Mouse (Mus musculus) heart, postnatal 25 days (tissue): ENCODE measurements around the gene Phospho1. TPM values are rescaled to one million over a fixed set of nuclear protein-coding genes. Genes with fewer than 3 reads are reported as not detected.

Experiments
- DNase-seq: peaks from one replicate; pipeline ENCODE4 v3.0.0; 2022; ENCODE audit warnings: low spot score
- intact Hi-C: fragments of 180-260 bp; cut with DNase I; formaldehyde crosslinking; loops from one replicate; pipeline ENCODE4 v1.15.1; 2025
- total RNA-seq, 2 experiments: library from RNA; stranded (reverse); gene quantifications; 2 replicates each; pipeline ENCODE4 v1.2.3; 2021

Phospho1 gene
- total RNA-seq, 2 experiments from 2014 or later: 174 to 181 TPM

DNA sequence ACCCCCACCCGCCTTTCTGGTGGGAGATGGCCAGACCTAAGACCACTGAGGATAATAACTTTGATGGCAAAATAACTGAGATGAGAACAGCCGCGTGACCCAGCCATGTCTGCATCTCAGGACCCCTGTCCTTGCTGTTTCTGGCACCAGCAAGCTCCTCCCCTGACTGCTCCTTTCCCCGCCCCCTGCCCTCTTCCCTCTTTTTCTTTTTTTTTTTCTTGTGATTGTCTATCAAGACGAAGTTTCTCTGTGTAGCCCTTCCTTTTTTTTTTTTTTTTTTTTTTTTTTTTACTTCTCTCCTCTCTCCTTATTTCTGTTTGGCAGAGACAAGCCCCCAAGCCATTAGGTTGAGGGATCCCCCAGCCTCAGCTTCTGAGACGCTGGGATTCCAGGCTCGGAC is 13.5 kb upstream of the Phospho1 start:
- intact Hi-C loops: no loop called here
- DNase-seq: no peak

DNA sequence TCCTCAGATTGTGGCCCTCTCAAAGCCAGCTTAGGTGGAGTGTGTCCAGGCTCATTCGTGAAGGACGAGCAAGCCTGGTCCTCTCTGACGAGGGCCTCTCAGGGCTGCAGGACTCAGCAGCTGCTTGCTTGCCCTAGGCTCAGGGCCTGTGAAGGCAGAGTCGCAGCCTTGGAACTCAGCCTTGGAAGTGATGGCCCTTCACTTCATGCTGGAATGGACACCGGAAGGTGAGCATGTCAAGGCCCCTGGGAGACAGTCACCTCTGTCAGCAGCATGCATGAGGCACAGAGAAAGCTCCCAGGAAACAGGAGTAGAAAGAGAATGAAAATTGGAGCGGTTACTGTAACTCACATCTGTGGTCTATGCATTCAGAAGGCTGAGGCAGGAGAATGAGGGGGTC is 12.6 kb upstream of the Phospho1 start:
- DNase-seq: no peak
- intact Hi-C loops: no loop called here

DNA sequence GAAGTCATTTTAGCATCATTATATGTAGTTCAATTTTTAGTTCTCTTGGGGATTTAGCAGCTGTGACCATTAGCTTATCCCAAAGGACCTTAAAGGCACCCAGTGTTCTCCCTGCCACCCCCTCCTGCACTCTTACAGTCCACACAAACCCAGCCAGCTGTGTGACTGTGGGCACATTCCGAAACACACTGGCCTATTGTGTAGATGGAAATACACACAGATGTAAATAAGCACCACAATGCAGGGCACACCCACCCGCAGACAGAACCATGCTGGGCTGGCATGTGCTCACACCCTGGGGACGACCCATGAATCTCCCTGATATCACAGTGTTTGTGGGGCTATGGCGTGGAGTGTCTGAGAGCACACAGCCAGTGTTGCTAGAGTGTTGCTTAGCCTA is 12.1 kb upstream of the Phospho1 start:
- intact Hi-C loops: no loop called here
- DNase-seq: no peak

DNA sequence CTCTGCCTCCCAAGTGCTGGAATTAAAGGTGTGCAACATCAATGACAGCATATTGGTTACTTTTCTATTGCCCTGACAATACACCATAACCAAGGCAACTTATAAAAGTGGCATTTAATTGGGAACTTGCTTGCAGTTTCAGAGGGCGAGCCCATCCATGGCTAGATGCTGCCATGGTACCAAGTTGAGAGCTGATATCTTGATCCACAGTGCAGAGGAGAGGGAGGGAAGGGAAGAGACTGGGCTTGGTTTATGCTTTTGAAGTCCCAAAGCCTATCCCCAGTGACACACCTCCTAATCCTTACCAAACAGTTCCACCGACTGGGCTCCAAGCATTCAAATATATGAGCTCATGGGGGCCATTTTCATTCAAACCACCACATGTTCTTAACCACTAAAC is 10.2 kb upstream of the Phospho1 start:
- DNase-seq: no peak
- intact Hi-C loops: no loop called here

DNA sequence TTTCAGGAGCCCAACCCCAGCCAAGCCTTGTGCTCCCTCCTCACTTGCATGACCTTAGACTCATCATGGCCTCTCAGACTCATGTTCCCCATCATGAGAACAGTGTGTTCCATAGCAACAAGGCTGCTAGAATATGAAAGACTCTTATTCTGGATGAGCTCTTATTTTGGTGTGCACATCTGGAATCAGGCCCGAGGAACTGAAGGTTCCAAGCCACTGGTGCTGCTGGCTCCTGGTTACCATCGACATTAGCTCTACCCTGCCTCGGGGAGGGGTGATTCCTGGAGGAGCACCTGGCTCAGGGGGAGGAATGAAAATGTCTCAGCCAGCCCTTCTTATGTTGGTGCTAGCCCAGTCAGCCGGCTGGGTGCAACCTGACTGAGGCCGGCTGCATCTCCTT is 9.4 kb upstream of the Phospho1 start:
- DNase-seq: no peak
- intact Hi-C loops: no loop called here

DNA sequence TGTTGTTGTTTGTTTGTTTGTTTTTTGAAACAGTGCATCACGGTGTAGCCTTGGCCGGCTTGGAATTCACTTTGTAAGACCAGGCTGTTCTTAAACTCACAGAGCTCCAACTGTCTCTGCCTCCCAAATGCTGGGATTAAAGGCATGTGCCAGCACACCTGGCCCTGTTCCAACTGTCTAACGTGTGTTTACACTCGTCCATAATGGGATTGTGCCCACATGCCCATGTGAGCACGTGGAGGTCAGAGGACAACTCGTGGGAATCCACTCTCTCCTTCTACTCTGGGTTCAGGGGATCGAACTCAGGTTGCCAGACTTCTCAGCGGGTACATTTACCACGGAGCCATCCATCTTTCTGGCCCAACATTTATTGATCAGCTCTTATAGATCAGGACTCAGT is 8.9 kb upstream of the Phospho1 start:
- no peak for DNase-seq
- intact Hi-C loops: no loop called here

DNA sequence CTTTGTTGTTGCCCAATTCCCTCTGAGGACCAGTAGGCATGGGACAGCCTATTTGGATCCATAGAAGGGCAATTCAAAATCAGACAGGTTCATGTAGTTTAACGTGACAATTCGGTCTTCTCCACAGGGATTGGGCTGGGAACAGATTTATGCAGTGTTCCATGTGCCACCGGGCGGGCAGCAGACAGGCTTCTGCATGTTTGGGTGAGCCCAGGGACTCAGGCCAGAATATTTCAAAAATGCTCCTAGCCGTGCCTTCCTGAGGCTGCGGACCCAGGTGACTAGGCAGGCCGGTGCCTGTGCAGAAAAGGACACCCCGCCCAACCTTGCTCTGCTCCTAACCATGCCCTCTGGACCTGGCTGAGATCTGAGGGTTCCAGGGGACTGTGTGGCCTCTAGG is 5.2 kb upstream of the Phospho1 start:
- intact Hi-C loops: no loop called here
- DNase-seq: no peak

DNA sequence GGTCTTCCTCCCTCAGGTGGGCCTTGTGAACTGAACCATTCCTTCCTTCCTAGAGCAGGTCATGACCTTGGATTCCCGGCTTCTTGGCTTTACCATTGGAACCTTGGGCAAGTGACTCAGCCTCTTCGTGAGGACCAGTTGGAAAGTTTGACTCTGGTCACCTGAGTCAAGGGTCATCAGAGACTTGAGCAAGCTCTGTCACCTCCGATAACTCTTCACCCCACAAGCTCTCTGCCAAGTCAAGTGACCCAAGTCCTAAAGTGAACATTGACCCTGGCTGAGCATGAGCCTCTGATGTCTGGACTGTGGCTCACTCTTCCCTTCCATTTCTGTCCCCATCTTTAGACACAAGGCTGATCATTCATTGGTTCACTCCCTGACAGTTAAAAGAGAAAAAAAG is 2.8 kb upstream of the Phospho1 start:
- intact Hi-C loops: loop anchor here (10.0 kb wide), 1 partner anchor 137 kb away; no protein-coding TSS in a partner anchor
- no peak for DNase-seq

DNA sequence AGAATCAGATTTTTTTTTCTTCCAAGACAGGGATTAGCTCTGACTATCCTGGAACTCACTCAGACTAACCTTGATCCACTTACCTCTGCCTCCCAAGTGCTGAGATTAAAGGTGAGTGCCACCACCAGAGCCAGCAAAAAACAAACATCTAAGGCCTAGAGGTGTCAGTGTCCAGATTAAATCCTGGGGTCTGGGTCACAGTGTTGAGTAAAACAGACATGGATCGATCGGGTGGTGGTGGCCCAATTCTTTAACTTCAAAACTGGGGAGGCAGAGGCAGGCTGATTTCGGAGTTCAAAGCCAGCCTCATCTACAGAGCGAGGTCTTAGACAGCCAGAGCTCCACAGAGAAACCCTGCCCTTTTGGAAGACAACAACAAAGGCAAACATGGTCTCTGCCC is 1.9 kb upstream of the Phospho1 start:
- no peak for DNase-seq
- intact Hi-C loops: loop anchor here (10.0 kb wide), 1 partner anchor 138 kb away; no protein-coding TSS in a partner anchor

DNA sequence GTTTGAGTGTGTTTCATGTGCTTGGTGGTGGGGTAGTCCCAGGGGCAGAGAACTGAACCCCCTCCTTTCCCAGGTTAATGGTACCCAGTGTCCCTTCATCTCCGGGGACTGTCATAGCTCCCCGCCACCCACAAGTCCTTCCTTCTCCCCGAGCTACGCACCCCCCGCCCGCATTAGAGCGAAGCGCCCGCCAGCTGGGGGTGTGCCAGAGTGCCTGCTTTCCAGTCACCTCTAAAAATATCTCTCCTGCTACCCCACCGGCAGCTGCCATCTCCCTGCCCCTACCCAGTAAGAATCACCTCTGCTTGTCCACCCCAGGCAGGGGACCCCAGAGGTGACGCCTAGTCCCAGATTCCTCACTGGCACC is 561 bp downstream of the Phospho1 start:
- intact Hi-C loops: loop anchor here (2.0 to 10.0 kb wide), 3 partner anchors 30 to 140 kb away; no protein-coding TSS in a partner anchor

DNA sequence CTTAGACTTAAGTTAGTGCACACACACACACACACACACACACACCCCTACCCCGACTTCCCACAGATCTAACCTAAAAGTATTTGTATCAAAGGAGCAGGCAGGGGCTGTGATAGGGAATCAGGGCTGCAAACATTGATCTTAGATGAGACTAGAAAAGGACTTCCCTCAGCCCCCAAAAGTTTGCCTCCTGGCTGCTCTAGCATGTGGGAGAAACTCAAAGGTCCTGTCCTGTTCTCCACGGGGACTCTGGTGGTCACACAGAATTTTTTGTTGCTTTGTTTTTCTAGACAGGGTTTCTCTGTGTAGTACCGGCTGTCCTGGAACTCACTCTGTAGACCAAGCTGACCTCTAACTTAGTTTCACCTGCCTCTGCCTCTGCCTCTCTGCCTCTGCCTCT is 1.3 kb downstream of the Phospho1 start:
- DNase-seq: no peak
- intact Hi-C loops: loop anchor here (2.0 to 10.0 kb wide), 3 partner anchors 31 to 141 kb away; no protein-coding TSS in a partner anchor

More for the DNA sequence above, 561 bp downstream of the Phospho1 start:
- DNase-seq: peak; percentile 66

DNA sequence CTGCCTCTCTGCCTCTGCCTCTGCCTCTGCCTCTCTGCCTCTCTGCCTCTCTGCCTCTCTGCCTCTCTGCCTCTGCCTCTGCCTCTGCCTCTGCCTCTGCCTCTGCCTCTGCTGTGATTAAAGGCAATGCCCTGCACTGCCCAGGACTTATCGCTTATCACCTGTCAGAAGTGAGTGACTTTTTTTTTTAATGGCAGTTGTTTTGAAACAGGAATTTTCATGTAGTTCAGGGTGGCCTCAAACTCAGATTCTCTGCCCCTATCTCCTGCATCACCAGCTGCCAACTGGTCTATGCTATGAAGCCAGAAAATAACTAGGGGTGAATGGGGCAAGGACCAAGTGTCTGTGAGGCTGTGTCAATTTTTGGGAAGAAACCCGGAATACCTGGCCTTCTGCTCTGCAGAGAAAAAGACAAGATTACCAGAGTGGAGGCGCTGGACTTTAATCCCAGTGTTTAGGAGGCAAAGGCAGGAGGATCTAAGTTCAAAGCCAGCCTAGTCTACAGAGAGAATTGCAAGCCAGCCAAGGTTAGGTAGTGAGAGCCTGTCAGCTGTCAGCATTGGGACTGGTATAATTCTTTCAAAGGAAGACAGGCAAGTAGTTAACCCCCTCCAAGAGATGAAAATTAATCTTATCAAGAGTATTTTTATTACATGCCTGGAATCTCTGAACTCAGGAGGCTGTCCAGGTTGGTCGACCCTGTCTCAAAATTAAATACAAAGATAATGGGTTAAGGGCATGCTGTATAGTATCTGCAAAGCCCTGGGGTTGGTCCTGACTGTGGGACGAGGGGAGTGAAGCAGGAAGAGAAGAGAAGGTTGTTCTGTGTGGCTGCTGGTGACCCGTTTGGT is 2.2 kb downstream of the Phospho1 start:
- intact Hi-C loops: loop anchor here (10.0 kb wide), 1 partner anchor 142 kb away; no protein-coding TSS in a partner anchor
- DNase-seq: no peak

DNA sequence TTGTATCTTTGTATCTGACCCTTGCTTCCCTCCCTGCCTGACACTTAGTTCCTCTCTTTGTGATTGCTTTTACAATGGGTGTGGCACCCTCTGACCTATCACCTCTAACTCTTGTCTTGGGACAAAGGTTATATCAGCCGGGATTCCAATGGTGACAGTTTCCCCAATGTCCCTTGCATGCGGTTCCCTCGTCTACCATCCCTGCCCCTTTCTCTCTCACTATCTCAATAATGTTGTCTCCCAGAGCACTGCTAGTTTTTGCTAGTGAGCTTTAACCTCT is 2.8 kb downstream of the Phospho1 start:
- no peak for DNase-seq
- intact Hi-C loops: loop anchor here (10.0 kb wide), 1 partner anchor 142 kb away; no protein-coding TSS in a partner anchor

DNA sequence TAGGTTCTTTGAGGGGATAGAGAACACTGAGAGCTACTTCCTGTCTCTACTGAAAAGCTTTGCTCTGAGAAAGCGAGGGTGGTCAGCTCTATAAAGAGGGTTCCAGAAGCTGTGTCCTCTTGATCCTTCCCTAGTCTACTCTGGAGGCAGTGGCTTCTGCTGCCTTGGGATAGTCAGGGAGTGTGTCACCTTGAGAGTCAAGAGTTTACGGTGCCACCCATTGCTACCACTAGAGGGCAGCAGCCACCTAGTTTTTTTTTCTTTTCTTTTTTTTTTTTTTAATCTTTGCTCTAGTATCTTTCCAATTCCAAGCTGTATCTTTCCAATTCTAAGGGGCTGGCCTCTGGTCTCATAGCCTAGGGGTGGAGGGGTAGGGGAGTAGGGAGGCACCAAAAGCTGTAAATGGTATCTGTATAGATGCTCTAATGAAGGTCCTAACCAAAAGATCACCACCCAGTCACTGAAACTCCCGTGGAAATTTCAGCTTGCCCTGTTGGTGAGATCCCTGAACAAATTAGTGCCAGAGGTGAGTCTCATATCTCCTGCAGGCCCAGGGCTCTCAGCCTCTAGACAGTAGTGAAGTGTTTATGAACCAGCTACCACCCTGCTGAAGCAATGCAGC is 3.3 kb downstream of the Phospho1 start:
- intact Hi-C loops: loop anchor here (10.0 kb wide), 1 partner anchor 143 kb away; no protein-coding TSS in a partner anchor
- DNase-seq: no peak

DNA sequence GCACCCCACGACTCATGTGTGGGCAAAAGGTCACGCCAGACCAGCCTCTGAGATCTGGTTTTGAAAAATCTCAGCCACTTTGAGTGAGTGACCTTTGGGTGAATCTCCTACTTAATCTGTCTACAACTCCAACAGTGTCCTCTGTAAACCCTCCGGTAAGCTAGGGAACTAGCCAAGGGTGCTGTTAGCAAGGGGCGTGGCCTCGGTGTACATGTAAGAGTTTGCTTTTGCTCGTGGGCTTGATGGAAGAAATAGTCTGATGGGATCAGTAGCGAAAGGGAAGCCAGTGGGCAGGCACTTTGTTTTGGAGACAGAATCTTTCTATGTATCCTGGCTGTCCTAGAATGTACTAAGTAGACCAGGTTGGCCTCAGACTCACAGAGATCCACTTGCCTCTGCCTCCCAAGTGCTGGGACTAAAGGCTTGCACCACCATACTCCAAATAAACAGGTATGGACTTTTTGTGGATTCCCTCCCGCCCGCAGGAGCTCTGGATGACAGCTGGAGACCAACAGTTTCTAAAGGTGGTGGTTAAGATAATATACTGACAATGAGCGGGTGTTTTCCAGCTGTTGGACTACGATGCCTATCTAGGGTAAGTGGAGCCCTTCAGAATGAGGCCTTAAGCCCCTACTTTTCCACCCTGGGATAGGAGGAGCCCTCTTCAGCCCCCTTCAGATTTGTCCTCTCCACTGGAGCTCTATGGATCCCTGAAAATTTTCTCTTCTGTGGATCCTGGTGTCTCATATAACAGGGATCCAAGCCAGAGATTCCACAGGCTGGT is 4.1 kb downstream of the Phospho1 start:
- intact Hi-C loops: loop anchor here (10.0 kb wide), 1 partner anchor 144 kb away; no protein-coding TSS in a partner anchor
- no peak for DNase-seq

DNA sequence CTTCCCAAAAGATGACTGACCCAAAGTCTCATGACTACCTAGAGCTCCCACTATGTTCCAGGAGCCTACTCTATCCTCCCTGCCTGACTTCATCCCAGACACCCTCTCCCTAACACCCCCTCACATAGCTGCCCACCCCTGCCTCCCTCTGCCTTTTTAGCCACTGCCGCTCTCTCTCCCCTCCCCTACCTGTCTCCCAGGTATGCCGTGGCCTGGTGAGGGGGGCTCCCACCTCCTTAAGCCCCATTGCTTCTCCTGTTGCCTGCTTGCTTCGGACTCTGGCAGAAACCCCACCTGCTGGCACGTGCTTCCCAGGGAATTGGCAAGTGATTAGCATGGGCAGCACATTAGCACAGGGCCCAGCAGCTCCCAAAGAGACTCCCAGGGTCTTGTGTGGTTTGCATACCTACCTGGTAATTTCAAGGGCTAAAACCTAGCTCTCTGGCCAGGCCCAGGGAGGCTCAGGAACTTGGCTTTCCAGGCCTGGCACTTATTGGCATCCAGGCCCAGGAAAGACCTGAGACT is 5.3 kb downstream of the Phospho1 start:
- no peak for DNase-seq
- intact Hi-C loops: loop anchor here (1.0 to 10.0 kb wide), 2 partner anchors 24 to 145 kb away; no protein-coding TSS in a partner anchor

DNA sequence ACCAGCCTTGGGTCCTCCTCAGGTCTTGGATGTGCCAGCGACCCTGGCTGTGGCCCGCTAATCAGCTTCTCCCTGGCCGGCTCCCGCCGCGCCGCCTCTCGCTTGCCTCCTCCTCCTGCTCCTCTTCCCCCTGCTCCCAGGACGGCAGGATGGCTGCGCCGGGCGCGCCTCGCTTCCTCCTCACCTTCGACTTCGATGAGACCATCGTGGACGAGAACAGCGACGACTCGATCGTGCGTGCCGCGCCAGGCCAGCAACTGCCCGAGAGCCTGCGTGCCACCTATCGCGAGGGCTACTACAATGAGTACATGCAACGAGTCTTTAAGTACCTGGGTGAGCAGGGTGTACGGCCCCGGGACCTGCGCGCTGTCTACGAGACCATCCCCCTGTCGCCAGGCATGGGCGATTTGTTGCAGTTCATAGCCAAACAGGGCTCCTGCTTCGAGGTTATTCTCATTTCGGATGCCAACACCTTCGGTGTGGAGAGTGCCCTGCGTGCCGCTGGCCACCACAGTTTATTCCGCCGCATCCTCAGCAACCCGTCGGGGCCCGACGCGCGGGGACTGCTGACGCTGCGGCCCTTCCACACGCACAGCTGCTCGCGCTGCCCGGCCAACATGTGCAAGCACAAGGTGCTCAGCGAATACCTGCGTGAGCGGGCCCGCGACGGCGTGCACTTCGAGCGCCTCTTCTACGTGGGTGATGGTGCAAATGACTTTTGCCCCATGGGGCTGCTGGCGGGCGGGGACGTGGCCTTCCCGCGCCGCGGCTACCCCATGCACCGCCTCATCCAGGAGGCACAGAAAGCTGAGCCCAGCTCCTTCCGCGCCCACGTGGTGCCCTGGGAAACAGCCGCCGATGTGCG is 6.3 kb downstream of the Phospho1 start:
- no peak for DNase-seq
- intact Hi-C loops: no loop called here

DNA sequence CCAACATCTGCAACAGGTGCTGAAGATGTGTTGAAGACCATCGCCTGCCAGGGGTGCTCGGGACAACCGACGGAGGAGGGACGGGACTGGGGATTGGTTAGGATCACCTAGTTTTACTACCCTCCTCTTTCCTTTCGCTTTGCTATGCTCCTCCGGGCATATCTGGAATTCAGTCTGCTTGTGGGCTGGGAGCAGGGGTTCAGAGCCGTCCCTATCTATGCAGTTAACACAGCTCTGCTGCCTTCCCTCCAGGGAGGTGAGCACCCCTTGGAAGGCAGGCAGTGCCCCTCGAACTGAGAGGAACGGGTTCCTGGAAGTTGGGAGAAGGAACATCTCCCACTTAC is 6.9 kb downstream of the Phospho1 start:
- DNase-seq: no peak
- intact Hi-C loops: no loop called here

DNA sequence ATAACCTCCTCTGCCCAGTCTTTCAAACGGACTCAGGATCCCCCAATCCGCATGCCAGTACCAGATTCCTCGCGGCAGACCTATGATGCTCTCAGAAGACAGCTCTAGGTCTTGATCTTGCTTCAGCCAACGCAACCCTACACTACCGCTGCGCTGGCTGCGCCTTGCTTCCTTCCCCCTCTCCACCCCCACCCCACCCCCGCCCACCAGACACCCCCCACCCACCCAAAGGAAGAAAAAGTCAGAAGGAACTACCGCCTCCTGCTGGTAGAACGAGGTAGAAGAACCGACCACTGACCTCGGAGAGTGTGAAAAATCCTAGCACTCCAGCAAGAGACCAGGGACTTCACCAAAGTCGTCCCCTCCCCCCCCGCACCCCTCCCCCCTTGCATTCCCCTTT is 7.3 kb downstream of the Phospho1 start:
- intact Hi-C loops: no loop called here
- no peak for DNase-seq
